In genomic region chr4:43673703-43674102, GRCm38 (mm10) we compare ENCODE assay signal across 11 mouse cellular contexts.
"Had no signal": no experiment of that assay in that cellular context is flagged by ENCODE, and none has a peak within 500 bp of the region (broad histone marks: within the 10 kb centered on the region; RNA-seq: fewer than 3 reads in every experiment).

No protein-coding gene starts in this region.

- DNase-seq: kidney, adult 2 months; kidney, postnatal 25 days; layer of hippocampus, adult 9-11 months; liver; lung, embryonic 14.5 days; right cerebral cortex, adult 18-20 months; right cerebral cortex, postnatal 14 days; right cerebral cortex, postnatal 4 days; thymus, adult 2 months; thymus, postnatal 14 days; thymus, postnatal 4 days had no signal
